In genomic region chr11:117114231-117114591, GRCm38 (mm10) we compare ENCODE assay signal across 8 mouse cellular contexts. TPM values are rescaled to one million over a fixed set of nuclear protein-coding genes. Genes with fewer than 3 reads are reported as not detected.
DNase-seq lines count a peak whose midpoint lies in the region; ATAC-seq and TF ChIP-seq lines count a peak whose summit lies in the region.

No protein-coding gene starts in this region.

- WGBS in cerebellum, adult 2 months = 23% methylated on average over 13 of the region's 13 CpGs
- WGBS in liver, embryonic 12.5 days (ENCODE audit: insufficient replicate concordance) = 36% methylated on average over 13 of the region's 13 CpGs

- peaks cover 17% of the 10 kb centered on the region for H3K4me1 ChIP-seq in cerebellum, adult 2 months (ENCODE audit: control insufficient read depth, insufficient read depth, low read length)
- H3K4me1 ChIP-seq in testis, adult 2 months (ENCODE audit: control insufficient read depth, insufficient read depth, low read length) = peaks cover 12% of the 10 kb centered on the region
- H3K4me1 ChIP-seq in liver, embryonic 12.5 days = peaks cover 73% of the 10 kb centered on the region

- no peaks in the 10 kb centered on the region for H3K36me3 ChIP-seq in testis, adult 2 months (ENCODE audit: control insufficient read depth, insufficient read depth, low read length)
- peaks cover 29% of the 10 kb centered on the region for H3K36me3 ChIP-seq in liver, embryonic 12.5 days

- H3K9me3 ChIP-seq in liver, embryonic 12.5 days (replicated peaks) = no peaks in the 10 kb centered on the region; the same call in 1 of the 2 replicates

- DNase-seq in cerebellum, adult 2 months = no peak
- DNase-seq in cerebellum, postnatal 14 days = no peak
- DNase-seq in testis, postnatal 14 days (ENCODE audit: low spot score) = no peak
- DNase-seq in left cerebral cortex, adult 9 months (ENCODE audit: low spot score in 2 of 2) = no peak
- no peak for DNase-seq in adrenal gland, postnatal 4 days (ENCODE audit: low spot score in 2 of 2)
- no peak for DNase-seq in spleen, postnatal 36 days (ENCODE audit: low spot score in 2 of 2)

- no peak for ATAC-seq in liver, embryonic 12.5 days

- no peak for TF ChIP-seq POLR2A in cerebellum, adult 2 months (IDR thresholded peaks at IDR 0.05; ENCODE audit: borderline replicate concordance, insufficient read depth, low read length)
- no peak for TF ChIP-seq POLR2A in testis, adult 2 months (IDR thresholded peaks at IDR 0.05; ENCODE audit: control insufficient read depth, low read depth, low read length)

- H3K9ac ChIP-seq in liver, embryonic 12.5 days = peak overlapping the region; percentile 81

- H3K27me3 ChIP-seq in cerebellum, adult 2 months (ENCODE audit: control insufficient read depth, insufficient read depth, low read length) = no peaks in the 10 kb centered on the region
- no peaks in the 10 kb centered on the region for H3K27me3 ChIP-seq in testis, adult 2 months (ENCODE audit: control insufficient read depth, insufficient read depth, low read length)
- H3K27me3 ChIP-seq in liver, embryonic 12.5 days (replicated peaks) = no peaks in the 10 kb centered on the region

- peak overlapping the region; percentile 72 for H3K4me3 ChIP-seq in cerebellum, adult 2 months (replicated peaks; ENCODE audit: insufficient read depth, low read depth, low read length)
- peak overlapping the region; percentile 80 for H3K4me3 ChIP-seq in testis, adult 2 months (ENCODE audit: control insufficient read depth, low read depth, low read length)
- H3K4me3 ChIP-seq in liver, embryonic 12.5 days = peak overlapping the region; percentile 92

- peak overlapping the region; percentile 89 for H3K4me2 ChIP-seq in liver, embryonic 12.5 days

- H3K27ac ChIP-seq in cerebellum, adult 2 months (ENCODE audit: insufficient read depth, low read length) = peak overlapping the region; percentile 84
- peak overlapping the region; percentile 73 for H3K27ac ChIP-seq in testis, adult 2 months (ENCODE audit: control insufficient read depth, insufficient read depth, low read depth, low read length)
- H3K27ac ChIP-seq in liver, embryonic 12.5 days = peak overlapping the region; percentile 100

- 0 out of 2 replicates have a peak, but pooled peaks have one; percentile 7 for TF ChIP-seq CTCF in cerebellum, adult 2 months (IDR thresholded peaks at IDR 0.05; ENCODE audit: borderline replicate concordance, insufficient read depth, low read depth, low read length)
- TF ChIP-seq CTCF in testis, adult 2 months (IDR thresholded peaks at IDR 0.05; ENCODE audit: control insufficient read depth, insufficient read depth, insufficient replicate concordance, low read depth, low read length) = no peak

RNA-seq across cellular contexts. Expression of gene Sec14l1, which starts 0.8 kb away (rescaled TPM):
- polyA plus RNA-seq in cerebellum, adult 2 months (2012; rRNA removed) = 124 and 137 TPM in 2 replicates
- 133 and 153 TPM in 2 replicates for polyA plus RNA-seq in testis, adult 2 months (2012; rRNA removed)
- polyA plus RNA-seq in liver, embryonic 12.5 days (2016; fragmentation: Nextera tagmentation; extraction: Ambion mirVana) = 26.9 and 27.5 TPM in 2 replicates
- total RNA-seq in adrenal gland, postnatal 4 days (2021) = 100 to 1,000 TPM; 171 to 174 TPM
